Mouse (Mus musculus) midbrain, embryonic 16.5 days (tissue): ENCODE measurements around the gene Wdr25. TPM values are rescaled to one million over a fixed set of nuclear protein-coding genes. Genes with fewer than 3 reads are reported as not detected.

Source experiments
- ATAC-seq: fragments of 200-750 bp; cut with Nextera tagmentation; 2 replicates; pipeline ENCODE4 v1.8.0; 2017; ENCODE audit warnings: moderate TSS enrichment
- H3K27ac ChIP-seq: fragments of 300-500 bp; sonication (generic); 2 replicates; pipeline ENCODE4 v1.5.1; 2014; ENCODE audit warnings: mild to moderate bottlenecking, low read length, mixed read lengths
- H3K27me3 ChIP-seq: fragments of 300-500 bp; sonication (generic); 2 replicates; pipeline ENCODE4 v1.6.1; 2014; ENCODE audit warnings: low read depth, low read length, mixed read lengths; ENCODE audit not compliant: control insufficient read depth, insufficient read depth
- H3K36me3 ChIP-seq: fragments of 300-500 bp; sonication (generic); 2 replicates; pipeline ENCODE4 v1.6.1; 2014; ENCODE audit warnings: mild to moderate bottlenecking, low read length, moderate library complexity, mixed read lengths; ENCODE audit not compliant: control insufficient read depth, insufficient read depth
- H3K4me1 ChIP-seq: fragments of 300-500 bp; sonication (generic); 2 replicates; pipeline ENCODE4 v1.6.1; 2014; ENCODE audit warnings: mild to moderate bottlenecking, low read length, mixed read lengths; ENCODE audit not compliant: control insufficient read depth, insufficient read depth
- H3K4me2 ChIP-seq: fragments of 300-500 bp; sonication (generic); 2 replicates; pipeline ENCODE4 v1.6.1; 2014; ENCODE audit warnings: mild to moderate bottlenecking, low read length, mixed read lengths
- H3K4me3 ChIP-seq: fragments of 300-500 bp; sonication (generic); 2 replicates; pipeline ENCODE4 v1.5.1; 2014; ENCODE audit warnings: low read depth, mild to moderate bottlenecking, low read length, moderate library complexity, mixed read lengths
- H3K9ac ChIP-seq: fragments of 300-500 bp; sonication (generic); 2 replicates; pipeline ENCODE4 v1.6.1; 2014; ENCODE audit warnings: low read depth, low read length, mixed read lengths
- H3K9me3 ChIP-seq: fragments of 300-500 bp; sonication (generic); replicated peaks from 2 replicates; pipeline ENCODE4 v1.6.1; 2014; ENCODE audit warnings: mild to moderate bottlenecking, low read length, mixed read lengths; ENCODE audit not compliant: control insufficient read depth, poor library complexity, severe bottlenecking
- WGBS: fragments of 180-500 bp; shearing (Covaris S2); extraction: QIAGEN DNeasy Blood & Tissue Kit; methylation state at CpG from one replicate; pipeline ENCODE4 v1.1.7; 2014; 5-methylcytosine and 5-hydroxymethylcytosine counted together
- polyA plus RNA-seq: library from polyadenylated mRNA; unstranded; fragments of >200 nt; fragmentation: Nextera tagmentation; extraction: Ambion mirVana; gene quantifications from 2 replicates; pipeline ENCODE4 v1.2.1, GENCODE M21; 2015

Gene Wdr25
- polyA plus RNA-seq, 1 experiment from 2014 or later = 6.3 TPM

DNA sequence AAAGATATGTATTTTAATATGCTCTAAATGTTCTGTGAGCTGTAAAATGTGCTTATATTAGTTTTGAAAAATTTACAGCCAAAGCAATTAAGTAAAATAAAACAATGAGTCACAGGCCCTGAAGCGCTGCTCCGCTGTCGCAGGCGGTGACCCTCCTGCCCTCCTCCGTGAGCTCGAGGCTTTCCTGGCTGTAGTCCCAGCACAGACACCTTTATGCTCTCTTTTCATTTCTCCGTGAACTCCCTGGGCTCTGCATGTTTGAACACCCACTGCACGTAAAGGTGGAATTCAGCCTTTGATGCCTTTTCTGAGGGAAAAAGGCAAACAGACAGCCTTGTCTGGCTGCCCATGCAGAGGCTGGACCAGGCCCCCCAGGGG, 10.8 kb downstream of the Wdr25 start:
- Histone ChIP-seq H3K4me2 (no peak overlapping the region), H3K9ac (0 out of 2 replicates have a peak overlapping the region, but pooled peaks have one; percentile 11), H3K27ac (no peak overlapping the region), H3K4me1 (peaks cover 22% of the 10 kb centered on the region), H3K4me3 (no peak overlapping the region), H3K9me3 (no peaks in the 10 kb centered on the region), H3K27me3 (no peaks in the 10 kb centered on the region), H3K36me3 (no peaks in the 10 kb centered on the region)
- no peak; the same call in 1 of the 2 replicates for ATAC-seq
- 26% methylated on average over 8 of the region's 8 CpGs for WGBS

DNA sequence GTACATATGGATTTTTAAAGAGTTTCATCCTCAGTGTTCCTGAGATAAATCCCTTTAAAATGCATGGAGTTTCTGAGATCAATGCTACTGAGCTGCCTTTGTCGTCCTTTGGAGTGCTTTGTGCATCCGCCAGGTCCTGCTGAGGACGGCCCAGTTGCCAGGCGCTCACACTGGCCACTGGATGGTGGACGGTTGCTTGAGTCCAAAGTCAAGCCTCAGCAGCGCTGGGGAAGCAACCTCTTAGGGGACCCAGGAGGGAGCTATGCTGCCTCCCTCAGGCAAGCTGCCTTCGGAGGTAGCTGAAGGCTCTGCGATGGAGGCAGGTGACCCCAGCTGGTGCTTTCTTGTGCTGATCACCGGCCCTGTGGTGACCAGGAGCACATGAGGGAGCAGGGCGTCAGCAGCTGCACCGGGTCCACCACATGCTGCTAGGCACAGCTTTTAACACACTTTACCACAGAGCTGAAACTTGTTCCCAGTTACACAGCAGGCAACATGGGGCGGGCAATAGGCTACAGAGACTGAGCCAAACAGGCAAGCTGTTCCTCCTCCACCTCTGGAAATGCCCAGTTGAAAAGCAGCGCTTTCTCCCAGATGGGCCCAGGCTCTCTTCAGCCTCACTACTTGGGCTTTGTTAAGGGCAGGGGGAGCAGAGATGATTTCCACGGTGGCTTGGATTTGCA, 12.3 kb downstream of the Wdr25 start:
- 10% methylated on average over 14 of the region's 14 CpGs for WGBS
- peak; percentile 23; the same call in 1 of the 2 replicates for ATAC-seq
- Histone ChIP-seq H3K9me3 (no peaks in the 10 kb centered on the region), H3K9ac (no peak overlapping the region; the same call in 1 of the 2 replicates), H3K4me3 (no peak overlapping the region), H3K27ac (no peak overlapping the region; the same call in 1 of the 2 replicates), H3K4me1 (peaks cover 22% of the 10 kb centered on the region), H3K27me3 (no peaks in the 10 kb centered on the region), H3K4me2 (no peak overlapping the region), H3K36me3 (no peaks in the 10 kb centered on the region)

DNA sequence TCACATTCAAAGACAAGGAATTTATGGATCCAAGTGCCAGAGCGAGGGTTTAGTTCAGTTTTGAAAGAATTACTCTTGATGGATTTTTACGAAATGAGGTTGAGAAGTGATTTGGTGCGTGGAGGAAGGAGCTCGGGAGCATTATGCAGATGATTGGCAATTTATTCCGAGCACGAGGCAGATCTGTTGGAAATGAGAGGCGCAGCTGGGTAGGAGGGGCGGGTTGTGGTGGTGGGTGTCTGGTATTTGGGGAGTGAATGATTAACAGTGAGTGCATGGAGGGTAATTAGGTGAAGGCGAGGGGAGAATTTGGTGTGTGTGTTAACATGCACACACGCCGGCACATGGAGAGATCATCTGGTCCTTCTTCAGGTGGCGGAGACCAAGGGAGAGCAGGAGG, 13.0 kb downstream of the Wdr25 start:
- H3K9ac ChIP-seq = no peak overlapping the region
- H3K4me2 ChIP-seq = no peak overlapping the region
- no peak overlapping the region for H3K27ac ChIP-seq
- H3K4me1 ChIP-seq = peaks cover 22% of the 10 kb centered on the region
- 28% methylated on average over 12 of the region's 12 CpGs for WGBS
- no peak overlapping the region for H3K4me3 ChIP-seq
- H3K27me3 ChIP-seq = no peaks in the 10 kb centered on the region
- ATAC-seq = no peak
- H3K9me3 ChIP-seq = no peaks in the 10 kb centered on the region
- H3K36me3 ChIP-seq = no peaks in the 10 kb centered on the region

DNA sequence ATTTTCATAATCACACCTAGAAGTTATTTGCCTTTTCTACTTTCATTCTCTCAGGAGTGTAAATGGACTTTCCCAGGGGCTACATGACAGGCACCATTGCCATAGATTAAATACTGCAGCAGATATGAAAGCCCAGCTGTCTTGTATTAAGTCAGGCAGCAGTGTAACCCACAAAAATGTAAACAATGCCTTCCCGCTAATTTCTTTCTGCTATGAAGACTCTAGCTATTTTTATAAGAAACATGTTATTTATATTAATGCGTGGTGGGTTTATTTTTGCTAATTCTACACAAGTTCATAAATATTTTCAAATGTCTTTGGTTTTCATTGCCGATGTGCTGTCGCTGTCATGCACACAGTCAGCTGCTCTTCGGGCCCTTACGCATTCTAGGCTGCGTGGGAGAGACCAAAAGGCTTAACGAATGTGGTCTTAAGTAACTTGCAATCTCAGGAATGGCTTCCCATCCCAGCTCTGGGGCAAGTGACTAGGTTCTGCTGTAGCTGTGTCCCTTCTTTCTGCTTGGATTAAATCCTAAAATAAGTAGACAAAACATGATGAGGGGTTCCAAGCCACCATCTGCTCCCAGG, 16.5 kb downstream of the Wdr25 start:
- H3K4me1 ChIP-seq = peaks cover 34% of the 10 kb centered on the region
- H3K4me2 ChIP-seq = no peak overlapping the region
- H3K4me3 ChIP-seq = no peak overlapping the region
- no peak for ATAC-seq
- H3K27ac ChIP-seq = no peak overlapping the region
- no peaks in the 10 kb centered on the region for H3K9me3 ChIP-seq
- WGBS = 83% methylated on average over 8 of the region's 8 CpGs
- no peaks in the 10 kb centered on the region for H3K27me3 ChIP-seq
- no peaks in the 10 kb centered on the region for H3K36me3 ChIP-seq
- H3K9ac ChIP-seq = no peak overlapping the region

DNA sequence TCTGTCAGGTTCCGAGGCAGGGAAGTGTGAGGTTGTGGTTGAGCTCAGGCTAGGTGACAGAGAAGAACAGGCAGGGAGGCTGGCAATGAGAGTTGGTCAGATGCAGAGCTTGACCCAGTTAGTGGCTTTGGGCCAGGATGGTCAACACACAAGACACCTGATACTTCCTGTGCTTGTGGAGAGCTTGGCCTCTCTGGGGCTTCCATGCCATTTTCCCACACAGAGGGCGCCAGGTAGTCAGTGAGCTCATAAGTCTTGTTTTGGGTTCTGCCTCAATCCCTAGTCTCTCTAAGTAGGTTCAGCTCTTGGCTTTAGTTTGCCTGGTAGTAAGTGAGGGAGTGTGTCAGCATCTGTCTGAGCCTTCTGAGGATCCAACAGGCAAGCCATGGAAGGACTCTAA, 19.0 kb downstream of the Wdr25 start:
- Histone ChIP-seq H3K36me3 (no peaks in the 10 kb centered on the region), H3K9me3 (no peaks in the 10 kb centered on the region), H3K4me2 (no peak overlapping the region), H3K4me3 (no peak overlapping the region), H3K27ac (no peak overlapping the region), H3K27me3 (no peaks in the 10 kb centered on the region), H3K9ac (no peak overlapping the region), H3K4me1 (peaks cover 43% of the 10 kb centered on the region)
- 93% methylated on average over 2 of the region's 2 CpGs for WGBS
- no peak for ATAC-seq

DNA sequence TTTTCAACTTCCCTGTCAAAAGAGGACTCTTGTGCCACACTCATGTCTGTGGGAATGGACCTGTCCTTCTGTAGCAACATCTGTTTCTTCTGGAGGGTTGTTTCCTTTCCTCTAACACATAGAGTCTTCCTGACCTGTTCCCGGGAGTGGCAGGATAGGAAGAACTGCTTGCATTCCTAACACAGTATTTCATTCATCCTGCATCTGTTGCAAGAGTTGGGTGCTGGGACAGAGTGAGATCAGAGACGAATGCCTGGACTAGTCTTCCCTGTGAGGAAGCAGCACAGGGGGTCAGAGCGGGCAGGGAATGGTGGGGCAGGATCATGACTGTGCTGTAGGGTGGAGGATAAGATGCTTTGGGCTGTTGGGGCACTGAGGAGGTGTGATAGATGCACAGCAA, 20.8 kb downstream of the Wdr25 start:
- H3K4me1 ChIP-seq = peaks cover 50% of the 10 kb centered on the region
- no peak overlapping the region for H3K27ac ChIP-seq
- 31% methylated on average over 3 of the region's 3 CpGs for WGBS
- no peaks in the 10 kb centered on the region for H3K9me3 ChIP-seq
- H3K27me3 ChIP-seq = no peaks in the 10 kb centered on the region
- no peak overlapping the region for H3K4me2 ChIP-seq
- H3K36me3 ChIP-seq = no peaks in the 10 kb centered on the region
- no peak overlapping the region for H3K9ac ChIP-seq
- no peak for ATAC-seq
- no peak overlapping the region for H3K4me3 ChIP-seq

DNA sequence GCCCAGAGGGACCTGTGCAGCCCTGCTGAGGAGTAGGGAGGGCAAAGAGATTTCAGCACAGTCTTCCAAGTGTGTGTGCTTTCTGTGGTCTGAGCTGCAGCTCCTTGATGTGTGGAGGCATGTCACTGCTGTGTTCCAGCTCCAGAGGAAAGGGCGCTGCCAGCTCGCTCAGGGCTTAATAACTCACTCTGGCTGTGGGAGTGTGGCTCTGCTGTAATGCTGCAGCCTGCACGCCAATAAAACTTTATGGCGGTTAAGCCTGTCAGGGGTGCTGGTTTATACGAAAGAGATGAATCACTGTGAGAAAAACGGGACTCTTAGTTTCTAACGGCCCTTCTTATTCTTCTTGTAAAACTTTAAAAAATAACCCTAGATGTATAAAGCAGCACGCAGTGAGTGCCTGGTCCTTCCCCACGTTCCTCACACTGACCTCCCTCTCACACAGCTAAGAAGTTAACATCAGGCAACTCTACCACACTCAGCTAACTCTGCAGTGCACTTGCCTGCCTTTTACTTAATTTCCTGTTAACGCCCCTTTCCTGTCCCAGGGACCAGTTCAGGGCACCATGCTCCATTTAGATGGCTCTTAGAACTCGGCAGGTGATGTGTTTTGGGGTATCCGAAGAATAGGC, 21.4 kb downstream of the Wdr25 start:
- peaks cover 50% of the 10 kb centered on the region for H3K4me1 ChIP-seq

DNA sequence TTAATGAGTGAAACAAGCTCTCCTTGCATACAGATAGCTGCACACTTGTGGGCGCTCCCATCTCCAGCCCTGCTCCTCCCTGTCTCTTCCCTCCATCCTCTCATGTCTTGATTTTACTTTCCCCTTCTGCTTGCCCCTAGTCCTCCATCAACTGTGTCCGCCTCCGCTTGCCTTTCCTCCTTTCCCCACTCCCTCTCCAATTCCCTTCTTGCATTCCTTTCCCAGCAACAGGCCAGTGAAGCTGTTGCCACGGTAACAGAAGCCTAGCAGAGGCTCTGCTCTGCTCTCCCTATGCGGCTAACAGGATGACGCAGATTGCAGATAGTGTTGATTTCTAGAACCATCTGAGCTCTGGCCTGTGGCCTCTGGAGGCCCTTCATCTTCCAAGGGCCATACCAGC, 22.5 kb downstream of the Wdr25 start:
- Histone ChIP-seq H3K9ac (no peak overlapping the region), H3K4me1 (peaks cover 50% of the 10 kb centered on the region), H3K27me3 (no peaks in the 10 kb centered on the region), H3K4me2 (0 out of 2 replicates have a peak overlapping the region, but pooled peaks have one; percentile 1), H3K9me3 (no peaks in the 10 kb centered on the region), H3K4me3 (no peak overlapping the region), H3K36me3 (no peaks in the 10 kb centered on the region), H3K27ac (no peak overlapping the region)
- WGBS = 7% methylated on average over 6 of the region's 6 CpGs
- peak; percentile 87 for ATAC-seq

More for the DNA sequence above, 21.4 kb downstream of the Wdr25 start:
- Histone ChIP-seq H3K9ac (no peak overlapping the region), H3K27me3 (no peaks in the 10 kb centered on the region), H3K4me2 (no peak overlapping the region), H3K9me3 (no peaks in the 10 kb centered on the region), H3K27ac (no peak overlapping the region), H3K36me3 (no peaks in the 10 kb centered on the region), H3K4me3 (no peak overlapping the region)
- 57% methylated on average over 12 of the region's 12 CpGs for WGBS
- ATAC-seq = no peak

DNA sequence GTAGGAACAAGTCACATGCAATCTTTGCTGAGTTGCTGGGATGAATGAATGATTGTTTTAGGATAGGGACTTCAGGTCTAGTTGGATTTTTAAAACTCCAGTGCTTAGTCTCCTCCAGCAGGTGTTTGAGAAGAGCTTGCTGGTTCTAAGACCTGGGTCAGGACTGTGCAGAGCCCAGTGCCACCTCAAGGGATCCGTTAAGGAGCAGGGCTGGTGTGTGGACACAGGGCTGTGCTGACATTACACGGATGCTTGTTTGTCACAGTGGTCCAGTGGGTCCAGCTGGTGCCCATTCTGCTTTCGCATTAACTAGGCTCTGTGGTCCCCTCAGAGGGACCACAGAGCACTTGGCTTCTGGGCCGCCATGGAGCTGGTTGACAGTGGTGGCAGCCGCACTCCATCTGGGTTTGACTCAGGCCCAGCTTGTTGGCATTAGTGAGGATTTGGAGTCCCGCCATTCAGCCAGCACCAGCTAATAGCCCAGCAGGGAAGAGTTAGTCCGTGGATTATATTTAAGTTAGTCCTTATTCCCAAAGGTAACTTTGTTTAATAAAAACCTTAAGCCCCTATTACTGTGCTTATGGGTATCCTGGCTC, 23.1 kb downstream of the Wdr25 start:
- ATAC-seq = peak; percentile 43
- Histone ChIP-seq H3K4me3 (no peak overlapping the region), H3K36me3 (no peaks in the 10 kb centered on the region), H3K27me3 (no peaks in the 10 kb centered on the region), H3K9me3 (no peaks in the 10 kb centered on the region), H3K4me2 (no peak overlapping the region), H3K4me1 (peaks cover 50% of the 10 kb centered on the region), H3K9ac (no peak overlapping the region), H3K27ac (no peak overlapping the region)
- 18% methylated on average over 7 of the region's 7 CpGs for WGBS
